Mouse (Mus musculus) CH12.LX (cell line): ENCODE results near the gene Crtc1.

ENCODE experiments used
- CTCF ChIP-seq, 2 experiments: IDR thresholded peaks in 1 of 2; conservative IDR thresholded peaks in 1 of 2; 2 replicates each; pipeline ENCODE4 v1.5.1; 2011 to 2012; ENCODE audit warnings: low read depth in 2 of 2, low read length in 2 of 2, improper control_type of control experiment in 1 of 2, inconsistent platforms in 1 of 2, mild to moderate bottlenecking in 1 of 2, moderate library complexity in 1 of 2
- POLR2A ChIP-seq: IDR thresholded peaks from 2 replicates; pipeline ENCODE4 v1.6.1; 2011; ENCODE audit warnings: low read depth, mild to moderate bottlenecking, improper control_type of control experiment, low read length
- POLR2AphosphoS2 ChIP-seq: IDR thresholded peaks from 2 replicates; pipeline ENCODE4 v1.6.1; 2011; ENCODE audit warnings: low read depth, low read length, improper control_type of control experiment
- ZKSCAN1 ChIP-seq: IDR thresholded peaks from 2 replicates; pipeline ENCODE4 v1.6.1; 2012; ENCODE audit warnings: low read depth, inconsistent platforms, low read length, improper control_type of control experiment, borderline replicate concordance
- ZMIZ1 ChIP-seq: IDR thresholded peaks from 2 replicates; pipeline ENCODE4 v1.6.1; 2012; ENCODE audit warnings: low read depth, mild to moderate bottlenecking, inconsistent platforms, low read length, improper control_type of control experiment

GRCm38 (mm10) chr8:70395649-70396048, 43.7 kb downstream of the Crtc1 start:
- no peak for TF ChIP-seq ZKSCAN1
- TF ChIP-seq POLR2AphosphoS2 = no peak
- no peak for TF ChIP-seq CTCF (conservative IDR thresholded peaks at IDR 0.05 in 1 of 2, IDR thresholded peaks at IDR 0.05 in 1 of 2; ENCODE audit: low read depth in 2 of 2, low read length in 2 of 2)
- no peak for TF ChIP-seq ZMIZ1
- TF ChIP-seq POLR2A = no peak
